Mouse (Mus musculus): ENCODE measurements around the gene Sgo1. TPM values are rescaled to one million over a fixed set of nuclear protein-coding genes. Genes with fewer than 3 reads are reported as not detected.
"Not testable (repeated sequence)": the region's sequence is repeated elsewhere in the genome, so short reads cannot be mapped to it uniquely, and the experiment has no call there.

The Sgo1 gene
- polyA plus RNA-seq, 1 experiment from 2014 or later = 37.1 TPM

GRCm38 (mm10) chr17:53678716-53679115, 10.4 kb downstream of the Sgo1 start:
- Histone ChIP-seq H3K4me3 (ENCODE audit: low read depth, low read length) (no peak overlapping the region), H3K27ac (ENCODE audit: low read depth, low read length) (no peak overlapping the region), H3K9ac (ENCODE audit: low read depth, low read length) (no peak overlapping the region), H3K36me3 (ENCODE audit: control insufficient read depth, insufficient read depth, low read length) (no peaks in the 10 kb centered on the region), H3K4me1 (replicated peaks; ENCODE audit: control insufficient read depth, insufficient read depth, low read length) (no peaks in the 10 kb centered on the region), H3K9me3 (ENCODE audit: control insufficient read depth, low read length) (no peaks in the 10 kb centered on the region), H3K4me2 (replicated peaks; ENCODE audit: low read depth, low read length) (no peak overlapping the region), H3K27me3 (ENCODE audit: control insufficient read depth, insufficient read depth, low read length) (no peaks in the 10 kb centered on the region)
- WGBS = 83% methylated on average over 8 of the region's 8 CpGs
- ATAC-seq (ENCODE audit: low FRiP score) (peak; percentile 49; the same call in 1 of the 2 replicates), DNase-seq (ENCODE audit: low spot score) (peak; percentile 14)

GRCm38 (mm10) chr17:53670453-53670852, 18.7 kb downstream of the Sgo1 start:
- no peak overlapping the region for H3K9ac ChIP-seq (ENCODE audit: low read depth, low read length)
- no peak overlapping the region for H3K27ac ChIP-seq (ENCODE audit: low read depth, low read length)
- H3K4me1 ChIP-seq (replicated peaks; ENCODE audit: control insufficient read depth, insufficient read depth, low read length) = no peaks in the 10 kb centered on the region
- no peak overlapping the region for H3K4me3 ChIP-seq (ENCODE audit: low read depth, low read length)
- H3K36me3 ChIP-seq (ENCODE audit: control insufficient read depth, insufficient read depth, low read length) = no peaks in the 10 kb centered on the region
- no peak for ATAC-seq (ENCODE audit: low FRiP score)
- H3K27me3 ChIP-seq (ENCODE audit: control insufficient read depth, insufficient read depth, low read length) = no peaks in the 10 kb centered on the region
- H3K4me2 ChIP-seq (replicated peaks; ENCODE audit: low read depth, low read length) = no peak overlapping the region
- WGBS = 91% methylated on average over 8 of the region's 8 CpGs
- H3K9me3 ChIP-seq (ENCODE audit: control insufficient read depth, low read length) = no peaks in the 10 kb centered on the region
- no peak for DNase-seq (ENCODE audit: low spot score)

DNA sequence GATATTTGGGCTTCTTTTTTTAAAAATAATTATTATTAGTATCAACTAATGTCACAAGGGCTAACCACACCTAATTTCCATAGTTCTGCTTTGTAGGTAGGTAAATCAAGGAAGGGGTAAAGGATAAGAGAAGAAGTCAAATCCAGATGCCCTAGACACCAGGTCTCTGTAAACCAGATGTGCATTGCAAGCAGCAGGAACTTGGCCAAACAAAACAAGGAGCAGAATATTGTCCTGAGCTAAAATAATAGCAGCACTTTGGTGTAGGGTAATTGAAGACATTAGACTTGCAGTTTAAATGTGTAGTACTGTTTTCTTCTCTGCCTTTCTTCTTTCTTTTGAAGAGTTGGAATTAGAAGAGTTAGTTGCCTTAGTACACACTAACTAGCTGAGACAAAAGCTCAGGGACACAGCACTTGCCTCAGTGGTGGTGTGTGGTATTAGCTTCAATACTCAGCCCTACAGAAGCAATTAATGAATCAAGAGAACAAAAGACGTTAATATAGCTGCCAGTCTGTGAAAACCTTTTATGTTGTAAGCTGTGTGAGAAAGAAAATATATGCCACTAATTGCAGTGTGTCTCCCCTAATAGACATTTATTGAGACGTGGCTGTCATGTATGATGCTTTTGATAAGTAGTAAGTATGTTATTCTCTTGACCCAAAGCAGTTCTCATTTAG, 24.3 kb downstream of the Sgo1 start:
- H3K27me3 ChIP-seq (ENCODE audit: control insufficient read depth, insufficient read depth, low read length) = no peaks in the 10 kb centered on the region
- H3K4me3 ChIP-seq (ENCODE audit: low read depth, low read length) = no peak overlapping the region
- H3K27ac ChIP-seq (ENCODE audit: low read depth, low read length) = no peak overlapping the region
- H3K4me1 ChIP-seq (replicated peaks; ENCODE audit: control insufficient read depth, insufficient read depth, low read length) = no peaks in the 10 kb centered on the region
- DNase-seq (ENCODE audit: low spot score) = no peak
- ATAC-seq (ENCODE audit: low FRiP score) = no peak
- no peak overlapping the region for H3K4me2 ChIP-seq (replicated peaks; ENCODE audit: low read depth, low read length)
- WGBS = 85% methylated on average over 2 of the region's 2 CpGs
- no peak overlapping the region for H3K9ac ChIP-seq (ENCODE audit: low read depth, low read length)
- no peaks in the 10 kb centered on the region for H3K36me3 ChIP-seq (ENCODE audit: control insufficient read depth, insufficient read depth, low read length)
- no peaks in the 10 kb centered on the region for H3K9me3 ChIP-seq (ENCODE audit: control insufficient read depth, low read length)

DNA sequence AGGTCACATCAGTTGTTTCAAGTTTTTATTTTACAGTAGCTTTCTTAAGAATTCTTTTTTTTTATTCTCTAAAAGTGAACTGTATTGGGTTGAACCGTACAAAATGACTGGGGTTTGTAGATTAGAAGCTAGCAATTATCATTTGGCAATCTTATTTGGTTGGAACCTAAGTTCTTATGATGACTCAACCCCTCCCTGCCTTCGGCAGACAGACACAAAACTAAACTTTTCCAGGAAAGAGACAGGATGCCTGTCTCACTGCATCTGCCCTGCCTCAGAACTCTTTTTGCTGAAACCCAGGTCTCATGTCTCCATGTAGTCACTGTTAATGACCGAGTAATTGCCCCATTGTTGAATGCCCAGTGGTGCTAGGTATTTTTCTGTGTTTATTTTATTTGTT, 24.9 kb downstream of the Sgo1 start:
- no peaks in the 10 kb centered on the region for H3K27me3 ChIP-seq (ENCODE audit: control insufficient read depth, insufficient read depth, low read length)
- DNase-seq (ENCODE audit: low spot score) (no peak), ATAC-seq (ENCODE audit: low FRiP score) (no peak)
- no peak overlapping the region for H3K4me3 ChIP-seq (ENCODE audit: low read depth, low read length)
- H3K27ac ChIP-seq (ENCODE audit: low read depth, low read length) = no peak overlapping the region
- no peak overlapping the region for H3K9ac ChIP-seq (ENCODE audit: low read depth, low read length)
- H3K36me3 ChIP-seq (ENCODE audit: control insufficient read depth, insufficient read depth, low read length) = no peaks in the 10 kb centered on the region
- no peaks in the 10 kb centered on the region for H3K9me3 ChIP-seq (ENCODE audit: control insufficient read depth, low read length)
- no peak overlapping the region for H3K4me2 ChIP-seq (replicated peaks; ENCODE audit: low read depth, low read length)
- H3K4me1 ChIP-seq (replicated peaks; ENCODE audit: control insufficient read depth, insufficient read depth, low read length) = no peaks in the 10 kb centered on the region
- WGBS = 90% methylated on average over 3 of the region's 3 CpGs

GRCm38 (mm10) chr17:53661056-53661840, 27.9 kb downstream of the Sgo1 start:
- no peaks in the 10 kb centered on the region for H3K36me3 ChIP-seq (ENCODE audit: control insufficient read depth, insufficient read depth, low read length)

GRCm38 (mm10) chr17:53659738-53660137, 29.4 kb downstream of the Sgo1 start:
- Histone ChIP-seq H3K27ac (ENCODE audit: low read depth, low read length) (no peak overlapping the region), H3K36me3 (ENCODE audit: control insufficient read depth, insufficient read depth, low read length) (no peaks in the 10 kb centered on the region), H3K4me3 (ENCODE audit: low read depth, low read length) (no peak overlapping the region), H3K4me2 (replicated peaks; ENCODE audit: low read depth, low read length) (no peak overlapping the region), H3K4me1 (replicated peaks; ENCODE audit: control insufficient read depth, insufficient read depth, low read length) (no peaks in the 10 kb centered on the region), H3K9ac (ENCODE audit: low read depth, low read length) (no peak overlapping the region), H3K9me3 (ENCODE audit: control insufficient read depth, low read length) (no peaks in the 10 kb centered on the region), H3K27me3 (ENCODE audit: control insufficient read depth, insufficient read depth, low read length) (no peaks in the 10 kb centered on the region)
- DNase-seq (ENCODE audit: low spot score) (no peak), ATAC-seq (ENCODE audit: low FRiP score) (no peak)
- 76% methylated on average over 4 of the region's 4 CpGs for WGBS

More at GRCm38 (mm10) chr17:53661056-53661840, 27.9 kb downstream of the Sgo1 start:
- Histone ChIP-seq H3K9me3 (ENCODE audit: control insufficient read depth, low read length) (no peaks in the 10 kb centered on the region), H3K9ac (ENCODE audit: low read depth, low read length) (no peak overlapping the region), H3K4me1 (replicated peaks; ENCODE audit: control insufficient read depth, insufficient read depth, low read length) (no peaks in the 10 kb centered on the region), H3K27ac (ENCODE audit: low read depth, low read length) (no peak overlapping the region), H3K4me2 (replicated peaks; ENCODE audit: low read depth, low read length) (no peak overlapping the region), H3K4me3 (ENCODE audit: low read depth, low read length) (no peak overlapping the region), H3K27me3 (ENCODE audit: control insufficient read depth, insufficient read depth, low read length) (no peaks in the 10 kb centered on the region)
- DNase-seq (ENCODE audit: low spot score) = no peak
- 81% methylated on average over 6 of the region's 6 CpGs for WGBS
- ATAC-seq (ENCODE audit: low FRiP score) = no peak

DNA sequence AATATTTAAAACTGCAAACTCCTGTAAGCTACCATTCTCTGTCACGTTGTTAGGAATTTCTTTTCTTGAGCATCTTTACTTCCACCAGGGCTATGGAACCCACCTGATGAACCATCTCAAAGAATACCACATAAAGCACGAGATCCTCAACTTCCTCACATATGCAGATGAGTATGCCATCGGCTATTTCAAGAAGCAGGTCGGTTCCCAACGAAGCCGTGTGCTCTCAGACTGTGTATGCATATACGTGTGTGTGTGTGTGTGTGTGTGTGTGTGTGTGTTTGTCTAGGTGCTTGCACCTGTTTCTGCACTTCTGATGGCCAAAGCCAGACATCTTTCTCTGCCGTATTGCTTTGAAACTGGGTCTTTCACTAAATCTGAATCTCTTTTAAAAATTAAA, 29.9 kb downstream of the Sgo1 start:
- DNase-seq (ENCODE audit: low spot score) (no peak), ATAC-seq (ENCODE audit: low FRiP score) (no peak)
- Histone ChIP-seq H3K4me2 (replicated peaks; ENCODE audit: low read depth, low read length) (no peak overlapping the region), H3K27me3 (ENCODE audit: control insufficient read depth, insufficient read depth, low read length) (no peaks in the 10 kb centered on the region), H3K9me3 (ENCODE audit: control insufficient read depth, low read length) (no peaks in the 10 kb centered on the region), H3K9ac (ENCODE audit: low read depth, low read length) (no peak overlapping the region), H3K27ac (ENCODE audit: low read depth, low read length) (no peak overlapping the region), H3K36me3 (ENCODE audit: control insufficient read depth, insufficient read depth, low read length) (no peaks in the 10 kb centered on the region), H3K4me3 (ENCODE audit: low read depth, low read length) (no peak overlapping the region), H3K4me1 (replicated peaks; ENCODE audit: control insufficient read depth, insufficient read depth, low read length) (no peaks in the 10 kb centered on the region)
- 89% methylated on average over 8 of the region's 8 CpGs for WGBS

DNA sequence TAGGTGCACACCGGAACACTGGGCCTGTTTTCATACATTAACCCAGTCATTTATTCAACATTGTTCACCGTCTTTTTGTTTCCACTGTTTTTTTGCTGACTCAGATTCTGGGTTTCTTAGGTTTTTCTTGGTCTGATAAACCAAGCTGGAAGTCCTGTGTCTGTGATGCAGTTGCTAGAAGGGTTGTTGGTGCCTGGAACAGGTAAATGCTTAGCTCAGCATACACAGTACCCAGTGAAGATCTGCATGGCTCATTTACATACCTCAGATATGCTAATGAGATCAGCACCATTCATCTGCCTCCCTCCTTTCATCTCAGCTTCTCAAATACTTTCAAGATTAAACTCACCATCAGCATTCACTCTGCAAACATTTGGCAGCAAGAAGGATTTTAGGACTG, 30.5 kb downstream of the Sgo1 start:
- no peaks in the 10 kb centered on the region for H3K4me1 ChIP-seq (replicated peaks; ENCODE audit: control insufficient read depth, insufficient read depth, low read length)
- DNase-seq (ENCODE audit: low spot score) (no peak), ATAC-seq (ENCODE audit: low FRiP score) (no peak)
- H3K9me3 ChIP-seq (ENCODE audit: control insufficient read depth, low read length) = no peaks in the 10 kb centered on the region
- no peak overlapping the region for H3K4me3 ChIP-seq (ENCODE audit: low read depth, low read length)
- no peak overlapping the region for H3K9ac ChIP-seq (ENCODE audit: low read depth, low read length)
- no peaks in the 10 kb centered on the region for H3K27me3 ChIP-seq (ENCODE audit: control insufficient read depth, insufficient read depth, low read length)
- WGBS = 92% methylated on average over 2 of the region's 2 CpGs
- H3K4me2 ChIP-seq (replicated peaks; ENCODE audit: low read depth, low read length) = no peak overlapping the region
- no peak overlapping the region for H3K27ac ChIP-seq (ENCODE audit: low read depth, low read length)
- H3K36me3 ChIP-seq (ENCODE audit: control insufficient read depth, insufficient read depth, low read length) = no peaks in the 10 kb centered on the region

DNA sequence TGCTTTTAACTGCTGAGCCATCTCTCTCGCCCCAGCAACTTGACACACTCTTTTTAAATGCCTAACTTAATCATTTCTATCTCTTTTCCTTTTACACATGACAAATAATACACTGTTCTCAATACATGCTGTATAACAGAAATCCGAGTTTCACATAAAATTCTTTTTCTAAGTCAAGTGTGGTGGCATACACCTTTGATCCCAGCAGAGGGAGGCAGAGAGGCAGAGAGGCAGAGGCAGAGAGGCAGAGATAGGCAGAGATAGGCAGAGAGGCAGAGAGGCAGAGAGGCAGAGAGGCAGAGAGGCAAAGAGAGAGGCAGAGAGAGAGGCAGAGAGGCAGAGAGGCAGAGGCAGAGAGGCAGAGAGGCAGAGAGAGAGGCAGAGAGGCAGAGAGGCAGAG, 31.7 kb downstream of the Sgo1 start:
- H3K4me1 ChIP-seq (replicated peaks; ENCODE audit: control insufficient read depth, insufficient read depth, low read length); H3K36me3 ChIP-seq (ENCODE audit: control insufficient read depth, insufficient read depth, low read length); H3K27me3 ChIP-seq (ENCODE audit: control insufficient read depth, insufficient read depth, low read length); H3K4me3 ChIP-seq (ENCODE audit: low read depth, low read length); H3K4me2 ChIP-seq (replicated peaks; ENCODE audit: low read depth, low read length); H3K9ac ChIP-seq (ENCODE audit: low read depth, low read length); H3K9me3 ChIP-seq (ENCODE audit: control insufficient read depth, low read length); H3K27ac ChIP-seq (ENCODE audit: low read depth, low read length); ATAC-seq (ENCODE audit: low FRiP score): not testable (repeated sequence)
- WGBS = 83% methylated on average over 2 of the region's 2 CpGs
- DNase-seq (ENCODE audit: low spot score) = peak; percentile 17
